Mouse (Mus musculus) midbrain, postnatal 0 days (tissue): ENCODE results near the gene AI481877. TPM values are rescaled to one million over a fixed set of nuclear protein-coding genes. Genes with fewer than 3 reads are reported as not detected.
A peak's percentile ranks its signal among the peaks of the same experiment; 100 is the strongest.

Experiments used
- ATAC-seq: fragments of 200-750 bp; cut with Nextera tagmentation; 2 replicates; pipeline ENCODE4 v1.8.0; 2017; ENCODE audit warnings: moderate number of reproducible peaks, mild to moderate bottlenecking, moderate TSS enrichment, moderate library complexity; ENCODE audit not compliant: low FRiP score
- DNase-seq: peaks from one replicate; pipeline ENCODE4 v3.0.0-alpha.2; 2015; ENCODE audit warnings: low spot score
- H3K27ac ChIP-seq: fragments of 300-500 bp; sonication (generic); 2 replicates; pipeline ENCODE4 v1.5.1; 2014; ENCODE audit warnings: low read depth, mild to moderate bottlenecking, low read length, mixed read lengths
- H3K27me3 ChIP-seq: fragments of 300-500 bp; sonication (generic); 2 replicates; pipeline ENCODE4 v1.6.1; 2014; ENCODE audit warnings: low read length, control low read depth, mixed read lengths; ENCODE audit not compliant: insufficient read depth
- H3K36me3 ChIP-seq: fragments of 300-500 bp; sonication (generic); 2 replicates; pipeline ENCODE4 v1.6.1; 2014; ENCODE audit warnings: low read length, control low read depth, mixed read lengths; ENCODE audit not compliant: insufficient read depth
- H3K4me1 ChIP-seq: fragments of 300-500 bp; sonication (generic); 2 replicates; pipeline ENCODE4 v1.6.1; 2014; ENCODE audit warnings: mild to moderate bottlenecking, control low read depth, antibody characterized with exemption, low read length, mixed read lengths; ENCODE audit not compliant: insufficient read depth
- H3K4me2 ChIP-seq: fragments of 300-500 bp; sonication (generic); 2 replicates; pipeline ENCODE4 v1.6.1; 2014; ENCODE audit warnings: low read depth, mild to moderate bottlenecking, low read length, mixed read lengths; ENCODE audit not compliant: poor library complexity, severe bottlenecking
- H3K4me3 ChIP-seq: fragments of 300-500 bp; sonication (generic); 2 replicates; pipeline ENCODE4 v1.5.1; 2014; ENCODE audit warnings: low read depth, mild to moderate bottlenecking, low read length, moderate library complexity
- H3K9ac ChIP-seq: fragments of 300-500 bp; sonication (generic); replicated peaks from 2 replicates; pipeline ENCODE4 v1.6.1; 2014; ENCODE audit warnings: mild to moderate bottlenecking, low read length, moderate library complexity, mixed read lengths; ENCODE audit not compliant: poor library complexity, severe bottlenecking
- H3K9me3 ChIP-seq: fragments of 300-500 bp; sonication (generic); 2 replicates; pipeline ENCODE4 v1.6.1; 2016; ENCODE audit warnings: low read length, control low read depth
- CTCF ChIP-seq: IDR thresholded peaks from 2 replicates; pipeline ENCODE4 v1.5.1; 2016; ENCODE audit warnings: antibody characterized with exemption, mild to moderate bottlenecking
- WGBS: fragments of 180-500 bp; shearing (Covaris S2); extraction: QIAGEN DNeasy Blood & Tissue Kit; methylation state at CpG from one replicate; pipeline ENCODE4 v1.1.7; 2014; 5-methylcytosine and 5-hydroxymethylcytosine counted together
- polyA plus RNA-seq: library from polyadenylated mRNA; unstranded; fragments of >200 nt; fragmentation: Nextera tagmentation; extraction: Ambion mirVana; gene quantifications from 2 replicates; pipeline ENCODE4 v1.2.1, GENCODE M21; 2015
- total RNA-seq: library from RNA; depleted of rRNA; stranded (reverse); fragments of >200 nt; gene quantifications from 2 replicates; pipeline ENCODE4 v1.2.3, GENCODE M21; 2014

AI481877 gene
- total and polyA plus RNA-seq, 2 experiments from 2014 or later = 0.02 TPM; not detected in 1

GRCm38 (mm10) chr4:59002948-59003805 lies 135.6 kb downstream of the AI481877 start, which contains the start of gene Gm20503:
Gene Gm20503, plus strand, starts transcription at chr4:59003210.
- peak within 1 kb of the TSS; percentile 77 for H3K9ac ChIP-seq
- H3K4me3 ChIP-seq = peak within 1 kb of the TSS; percentile 75
- H3K4me2 ChIP-seq = peak within 1 kb of the TSS; percentile 64
- DNase-seq (peak; percentile 95), ATAC-seq (peak; percentile 98)
- no peaks in the 10 kb centered on the region for H3K36me3 ChIP-seq
- no peaks in the 10 kb centered on the region for H3K27me3 ChIP-seq
- TF ChIP-seq CTCF = no peak
- no peaks in the 10 kb centered on the region for H3K9me3 ChIP-seq
- peaks cover 14% of the 10 kb centered on the region; the same call in 1 of the 2 replicates for H3K4me1 ChIP-seq
- peak within 1 kb of the TSS; percentile 86 for H3K27ac ChIP-seq
- WGBS = under 1% methylated on average over 70 of the region's 89 CpGs

GRCm38 (mm10) chr4:59000614-59001013 lies 138.2 kb downstream of the AI481877 start:
- Histone ChIP-seq H3K36me3 (no peaks in the 10 kb centered on the region), H3K4me2 (no peak overlapping the region), H3K27ac (no peak overlapping the region), H3K9me3 (no peaks in the 10 kb centered on the region), H3K4me3 (no peak overlapping the region), H3K4me1 (peaks cover 8% of the 10 kb centered on the region; the same call in 1 of the 2 replicates), H3K9ac (no peak overlapping the region), H3K27me3 (no peaks in the 10 kb centered on the region)
- DNase-seq = peak; percentile 41
- WGBS = 6% methylated on average over 2 of the region's 2 CpGs
- TF ChIP-seq CTCF = peak; percentile 57
- no peak for ATAC-seq

GRCm38 (mm10) chr4:58999686-59000085 lies 139.1 kb downstream of the AI481877 start:
- Histone ChIP-seq H3K9me3 (no peaks in the 10 kb centered on the region), H3K4me1 (peaks cover 8% of the 10 kb centered on the region; the same call in 1 of the 2 replicates), H3K9ac (no peak overlapping the region), H3K36me3 (no peaks in the 10 kb centered on the region), H3K27me3 (no peaks in the 10 kb centered on the region), H3K4me2 (no peak overlapping the region), H3K27ac (no peak overlapping the region), H3K4me3 (no peak overlapping the region)
- ATAC-seq (no peak), DNase-seq (peak; percentile 68)
- TF ChIP-seq CTCF = peak; percentile 94
- WGBS = 3% methylated on average over 2 of the region's 2 CpGs

- H3K9ac ChIP-seq = no peak overlapping the region
- ATAC-seq = no peak
- no peak for DNase-seq
- no peaks in the 10 kb centered on the region for H3K27me3 ChIP-seq
- WGBS = 70% methylated on average over 1 of the region's 1 CpGs
- no peak overlapping the region for H3K4me3 ChIP-seq
- no peaks in the 10 kb centered on the region for H3K4me1 ChIP-seq
- H3K27ac ChIP-seq = no peak overlapping the region
- H3K36me3 ChIP-seq = no peaks in the 10 kb centered on the region
- TF ChIP-seq CTCF = no peak
- H3K4me2 ChIP-seq = no peak overlapping the region
- no peaks in the 10 kb centered on the region for H3K9me3 ChIP-seq
Observed at GRCm38 (mm10) chr4:58998688-58999087, 140.1 kb downstream of the AI481877 start.

GRCm38 (mm10) chr4:58997081-58997480 lies 141.7 kb downstream of the AI481877 start:
- H3K4me1 ChIP-seq = no peaks in the 10 kb centered on the region
- no peak overlapping the region for H3K9ac ChIP-seq
- no peak for ATAC-seq
- H3K27ac ChIP-seq = no peak overlapping the region
- 82% methylated on average over 5 of the region's 5 CpGs for WGBS
- no peak overlapping the region for H3K4me3 ChIP-seq
- no peaks in the 10 kb centered on the region for H3K36me3 ChIP-seq
- TF ChIP-seq CTCF = no peak
- H3K27me3 ChIP-seq = no peaks in the 10 kb centered on the region
- H3K9me3 ChIP-seq = no peaks in the 10 kb centered on the region
- no peak overlapping the region for H3K4me2 ChIP-seq
- no peak for DNase-seq

GRCm38 (mm10) chr4:58995251-58995693 lies 143.5 kb downstream of the AI481877 start:
- H3K4me2 ChIP-seq = no peak overlapping the region
- TF ChIP-seq CTCF = no peak
- H3K27ac ChIP-seq = no peak overlapping the region
- H3K36me3 ChIP-seq = no peaks in the 10 kb centered on the region
- no peak overlapping the region for H3K4me3 ChIP-seq
- DNase-seq = no peak
- H3K9ac ChIP-seq = no peak overlapping the region
- no peaks in the 10 kb centered on the region for H3K27me3 ChIP-seq
- WGBS = 81% methylated on average over 8 of the region's 8 CpGs
- no peaks in the 10 kb centered on the region for H3K4me1 ChIP-seq
- no peaks in the 10 kb centered on the region for H3K9me3 ChIP-seq
- ATAC-seq = no peak
